Mouse (Mus musculus): ENCODE measurements around the gene Atat1. TPM values are rescaled to one million over a fixed set of nuclear protein-coding genes. Genes with fewer than 3 reads are reported as not detected.
A peak's percentile ranks its signal among the peaks of the same experiment; 100 is the strongest.

The Atat1 gene
- total RNA-seq, 2 experiments from 2014 or later: 2.8 to 4.2 TPM

- peak; percentile 54 for DNase-seq
- TF ChIP-seq CTCF (IDR thresholded peaks at IDR 0.05): peak; percentile 43
- intact Hi-C loops (cut with DNase I): no loop called here
- Histone ChIP-seq H3K4me3 (peak overlapping the region; percentile 78), H3K27ac (peak overlapping the region; percentile 96)
Measured at GRCm38 (mm10) chr17:35866911-35867890, 42.7 kb downstream of the Atat1 start.

GRCm38 (mm10) chr17:35866281-35866831 lies 43.5 kb downstream of the Atat1 start:
- TF ChIP-seq CTCF (IDR thresholded peaks at IDR 0.05): no peak
- intact Hi-C loops (cut with DNase I): no loop called here
- Histone ChIP-seq H3K27ac (peak overlapping the region; percentile 96), H3K4me3 (peak overlapping the region; percentile 78)
- DNase-seq: peak; percentile 85

GRCm38 (mm10) chr17:35865481-35866280 lies 44.2 kb downstream of the Atat1 start, which contains the start of gene Ppp1r18:
Ppp1r18 (plus strand) TSS chr17:35865593.
- peak; percentile 87 for DNase-seq
- intact Hi-C loops (cut with DNase I): no loop called here
- TF ChIP-seq CTCF (IDR thresholded peaks at IDR 0.05): no peak

GRCm38 (mm10) chr17:35864832-35865353 lies 45.0 kb downstream of the Atat1 start:
- intact Hi-C loops (cut with DNase I): no loop called here
- peak; percentile 20 for DNase-seq
- peak overlapping the region; percentile 78 for H3K4me3 ChIP-seq
- TF ChIP-seq CTCF (IDR thresholded peaks at IDR 0.05): no peak
- H3K27ac ChIP-seq: peak overlapping the region; percentile 96

More at GRCm38 (mm10) chr17:35865481-35866280, 44.2 kb downstream of the Atat1 start, which contains the start of gene Ppp1r18:
- peak within 1 kb of the TSS; percentile 96 for H3K27ac ChIP-seq
- H3K4me3 ChIP-seq: peak within 1 kb of the TSS; percentile 78

- peak within 1 kb of the TSS; percentile 96 for H3K4me3 ChIP-seq
- peak; percentile 54 for TF ChIP-seq CTCF (IDR thresholded peaks at IDR 0.05)
- intact Hi-C loops (cut with DNase I): loop anchor here (2.0 kb wide), 1 partner anchor 19 kb away; no protein-coding TSS in a partner anchor
- H3K27ac ChIP-seq: peak within 1 kb of the TSS; percentile 88
- peak; percentile 94 for DNase-seq
Measured at GRCm38 (mm10) chr17:35861198-35861857, 48.5 kb downstream of the Atat1 start, which contains the start of gene Nrm. Nrm (plus strand) TSS chr17:35861318.

- DNase-seq: no peak
- intact Hi-C loops (cut with DNase I): loop anchor here (2.0 kb wide), 1 partner anchor 18 kb away; no protein-coding TSS in a partner anchor
- peak overlapping the region; percentile 88 for H3K27ac ChIP-seq
- TF ChIP-seq CTCF (IDR thresholded peaks at IDR 0.05): no peak
- H3K4me3 ChIP-seq: peak overlapping the region; percentile 96
Measured at GRCm38 (mm10) chr17:35860831-35861197, 49.1 kb downstream of the Atat1 start.

- H3K4me3 ChIP-seq: no peak overlapping the region
- TF ChIP-seq CTCF (IDR thresholded peaks at IDR 0.05): no peak
- no peak for DNase-seq
- intact Hi-C loops (cut with DNase I): loop anchor here (2.0 kb wide), 1 partner anchor 17 kb away; no protein-coding TSS in a partner anchor
- H3K27ac ChIP-seq: no peak overlapping the region
Measured at GRCm38 (mm10) chr17:35859835-35860234, 50.0 kb downstream of the Atat1 start.

- TF ChIP-seq CTCF (IDR thresholded peaks at IDR 0.05): no peak
- Histone ChIP-seq H3K27ac (no peak overlapping the region), H3K4me3 (no peak overlapping the region)
- no peak for DNase-seq
- intact Hi-C loops (cut with DNase I): no loop called here
Measured at GRCm38 (mm10) chr17:35859371-35859770, 50.5 kb downstream of the Atat1 start.

- peak; percentile 2 for DNase-seq
- no peak for TF ChIP-seq CTCF (IDR thresholded peaks at IDR 0.05)
- Histone ChIP-seq H3K4me3 (no peak overlapping the region), H3K27ac (no peak overlapping the region)
- intact Hi-C loops (cut with DNase I): no loop called here
Measured at GRCm38 (mm10) chr17:35850974-35851373, 58.9 kb downstream of the Atat1 start.

- TF ChIP-seq CTCF (IDR thresholded peaks at IDR 0.05): peak; percentile 28; the same call in 1 of the 2 replicates
- peak; percentile 11 for DNase-seq
- no peak overlapping the region for H3K27ac ChIP-seq
- no peak overlapping the region for H3K4me3 ChIP-seq
- intact Hi-C loops (cut with DNase I): no loop called here
Measured at GRCm38 (mm10) chr17:35848112-35848511, 61.8 kb downstream of the Atat1 start.

Small RNA genes lying within 50 kb of the gene (microRNA-seq; reads per million reads assigned to microRNA genes)
- gene Gm28033 (not detected), gene Mir1894 (not detected)

Other genes with a start within 250 kb of the Atat1 start
- 10 to 100 TPM; 12.8 to 16.8 TPM for gene Vars2, start 242.5 kb downstream of the Atat1 start, total RNA-seq (2021)
- 10 to 100 TPM; 18.1 to 24.2 TPM for gene Gtf2h4, start 236.3 kb downstream of the Atat1 start, total RNA-seq (2021)
- gene Ddr1, start 205.5 kb downstream of the Atat1 start, total RNA-seq (2021): 10 to 100 TPM; 13.4 to 15.9 TPM
- 1 to 10 TPM; 4.4 to 8.6 TPM for gene Ier3, start 88.4 kb downstream of the Atat1 start, total RNA-seq (2021)
- 10 to 100 TPM; 45.4 to 50.9 TPM for gene Flot1, start 86.8 kb downstream of the Atat1 start, total RNA-seq (2021)
- gene Tubb5, start 71.8 kb downstream of the Atat1 start, total RNA-seq (2021): 10 to 100 TPM; 29.7 to 40.0 TPM
- 1 to 10 TPM; 3.6 to 4.4 TPM for gene Mdc1, start 68.6 kb downstream of the Atat1 start, total RNA-seq (2021)
- gene Nrm, start 48.8 kb downstream of the Atat1 start, total RNA-seq (2021): under 1 TPM; 0.82 to 0.86 TPM
- gene Ppp1r18, start 44.5 kb downstream of the Atat1 start, total RNA-seq (2021): 1 to 10 TPM; 3.9 to 7.9 TPM
- 10 to 100 TPM; 13.2 to 16.2 TPM for gene Dhx16, start 30.3 kb downstream of the Atat1 start, total RNA-seq (2021)
- gene 2310061I04Rik, start 12.6 kb downstream of the Atat1 start, total RNA-seq (2021): 10 to 100 TPM; 73.0 to 78.4 TPM
- gene Mrps18b, start 6.3 kb upstream of the Atat1 start, total RNA-seq (2021): 10 to 100 TPM; 58.6 to 65.4 TPM
- 10 to 100 TPM; 15.6 to 34.8 TPM for gene Ppp1r10, start 6.4 kb upstream of the Atat1 start, total RNA-seq (2021)
- gene Abcf1, start 59.7 kb upstream of the Atat1 start, total RNA-seq (2021): 10 to 100 TPM; 72.1 to 74.9 TPM
- gene Gnl1, start 69.8 kb upstream of the Atat1 start, total RNA-seq (2021): 10 to 100 TPM; 19.8 to 20.9 TPM
- 1 to 10 TPM; 2.6 to 2.8 TPM for gene Prr3, start 70.2 kb upstream of the Atat1 start, total RNA-seq (2021)
- gene H2-T24, start 110.5 kb upstream of the Atat1 start, total RNA-seq (2021): 1 to 10 TPM; 2.0 to 2.5 TPM
- 1 to 10 TPM; 6.3 to 9.2 TPM for gene H2-T23, start 122.8 kb upstream of the Atat1 start, total RNA-seq (2021)
- 1 to 10 TPM; 8.8 to 9.7 TPM for gene H2-T22, start 132.7 kb upstream of the Atat1 start, total RNA-seq (2021)
- not detected for gene Gm6034, start 132.9 kb upstream of the Atat1 start, total RNA-seq (2021)
- gene Gm11127, start 148.3 kb upstream of the Atat1 start, total RNA-seq (2021): 1 to 10 TPM; 1.5 to 2.1 TPM
- not detected for gene Gm19684, start 211.6 kb upstream of the Atat1 start, total RNA-seq (2021)
- gene Gm7030, start 219.3 kb upstream of the Atat1 start, total RNA-seq (2021): not detected

Data from gastrocnemius, adult 2 months (tissue).